Mouse (Mus musculus): ENCODE measurements at regions not wholly inside any gene's neighbourhood (a gene's known extent, or its start where the extent isn't known, plus 50 kb on each side); places are given as distances from the start of the nearest gene placed in this dataset.
A peak's percentile ranks its signal among the peaks of the same experiment; 100 is the strongest.

- DNase-seq (ENCODE audit: low spot score), result no peak
These were observed 62.2 kb downstream of the Gm17728 start for GRCm38 (mm10) chr17:9484098-9484497.

- DNase-seq (ENCODE audit: low spot score), result no peak
These were observed 62.7 kb downstream of the Gm17728 start for GRCm38 (mm10) chr17:9484566-9484965.

GRCm38 (mm10) chr17:9529340-9529739, 107.5 kb downstream of the Gm17728 start:
- DNase-seq (ENCODE audit: low spot score), result no peak

GRCm38 (mm10) chr17:9536090-9536489, 114.2 kb downstream of the Gm17728 start:
- DNase-seq (ENCODE audit: low spot score), result no peak

GRCm38 (mm10) chr17:9538371-9538770, 116.5 kb downstream of the Gm17728 start:
- DNase-seq (ENCODE audit: low spot score), result no peak

DNA sequence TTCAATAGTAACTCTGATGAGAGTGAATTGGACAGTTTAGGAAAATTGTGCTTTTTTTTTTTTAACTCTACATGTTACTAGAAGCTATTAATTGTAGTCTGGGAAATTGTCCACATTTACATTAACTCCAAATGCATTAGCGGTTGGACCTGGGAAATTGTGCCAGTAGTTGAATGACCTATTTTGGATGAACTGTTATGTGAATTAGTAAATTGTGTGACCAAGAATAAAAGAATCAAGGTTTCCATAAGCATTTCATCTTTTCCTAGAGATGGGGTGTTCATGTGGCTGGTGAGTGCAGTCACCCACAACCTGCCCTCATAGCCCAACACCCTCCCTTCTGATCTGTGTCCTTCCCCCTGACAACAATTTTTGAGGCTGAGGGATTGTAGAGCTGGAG, 118.3 kb downstream of the Gm17728 start:
- DNase-seq (ENCODE audit: low spot score), result no peak

- no peak for DNase-seq (ENCODE audit: low spot score)
These were observed 121.5 kb downstream of the Gm17728 start for GRCm38 (mm10) chr17:9543224-9543797.

DNA sequence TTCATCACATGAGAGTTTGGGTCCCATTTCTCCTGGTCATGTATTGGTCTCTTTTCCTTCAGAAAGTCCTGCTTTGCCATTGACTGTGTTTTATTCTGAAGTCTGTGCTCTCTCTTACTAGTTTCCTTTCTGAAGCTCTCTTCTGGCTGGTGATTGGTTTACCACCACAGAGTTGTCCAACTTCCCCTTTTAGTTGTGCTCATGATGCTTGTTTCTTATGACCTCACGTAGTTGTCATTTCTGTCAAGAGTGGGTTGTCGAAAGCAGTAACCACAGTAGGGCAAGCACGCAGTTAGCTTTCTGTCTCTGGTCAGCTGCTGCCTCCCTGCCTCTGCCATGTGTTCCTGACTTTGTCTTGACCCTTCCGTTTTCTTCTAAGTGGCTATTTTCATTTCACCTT, 112.0 kb downstream of the Pabpc6 start:
- DNase-seq (ENCODE audit: low spot score), result no peak

DNA sequence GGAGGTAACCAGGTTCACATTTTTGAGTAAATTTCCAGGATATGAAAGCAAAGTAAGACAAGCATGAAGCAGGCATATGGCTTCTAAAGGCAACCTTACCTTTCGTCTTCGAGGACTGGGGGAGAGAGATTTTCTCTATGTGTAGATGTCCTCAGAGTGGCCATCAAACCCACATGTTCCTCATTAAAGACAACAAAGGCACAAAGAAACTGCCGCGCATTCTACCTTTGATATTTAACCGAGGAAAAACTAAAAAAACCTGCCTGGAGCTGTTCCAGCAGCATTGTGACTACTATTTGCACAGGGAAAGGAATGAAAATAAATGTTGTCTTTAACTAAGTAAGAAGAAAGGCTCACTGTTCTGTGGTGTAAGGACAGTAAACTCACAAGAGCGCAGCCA, 102.7 kb downstream of the Pabpc6 start:
- DNase-seq (ENCODE audit: low spot score), result no peak

GRCm38 (mm10) chr17:9579401-9580371, 89.8 kb downstream of the Pabpc6 start:
- peak; percentile 38 for DNase-seq (ENCODE audit: low spot score)

DNA sequence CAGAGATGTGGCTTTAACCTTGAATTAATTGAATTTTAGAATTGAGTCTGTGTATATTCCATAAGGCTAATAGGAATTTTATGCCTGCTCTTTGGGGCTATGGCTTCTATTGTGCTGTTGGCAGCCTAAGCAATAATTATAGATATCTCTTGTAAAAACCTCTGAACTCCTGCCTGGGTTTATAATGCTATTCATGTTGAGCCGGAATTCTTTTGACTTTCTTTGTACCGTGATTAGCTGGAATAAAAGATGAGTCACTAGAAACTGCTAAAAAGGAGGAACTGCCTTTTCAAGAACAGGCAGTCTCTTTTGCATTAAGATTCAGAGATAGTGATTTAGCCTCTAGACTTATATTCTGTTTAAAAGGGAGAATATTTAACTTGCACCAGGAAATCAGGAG, 71.4 kb downstream of the Pabpc6 start:
- peak; percentile 3 for DNase-seq (ENCODE audit: low spot score)

- DNase-seq (ENCODE audit: low spot score), result no peak
These were observed 69.1 kb downstream of the Pabpc6 start for GRCm38 (mm10) chr17:9600459-9600858.
